7 mouse cellular contexts compared by ENCODE assay signal in the genomic region with DNA sequence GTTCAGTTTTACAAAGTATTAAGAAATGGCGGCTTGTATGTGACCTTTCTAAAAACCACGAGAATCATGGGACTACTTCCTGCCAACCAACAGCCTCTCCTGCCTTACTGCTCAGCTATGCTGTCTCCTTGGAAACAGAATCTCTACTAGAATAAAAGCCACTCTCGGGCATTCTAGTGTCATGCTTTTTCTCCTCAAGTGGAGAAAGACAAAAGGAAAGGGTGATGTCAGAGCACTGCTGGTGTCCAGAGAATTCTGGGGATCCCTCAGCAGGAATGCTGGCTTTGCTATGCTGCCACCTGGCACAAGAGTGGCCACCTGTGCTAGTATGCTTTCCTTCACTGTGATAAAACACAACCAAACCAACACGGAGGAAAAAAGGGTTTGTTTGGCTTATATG. TPM values are rescaled to one million over a fixed set of nuclear protein-coding genes. Genes with fewer than 3 reads are reported as not detected.
DNase-seq lines count a peak whose midpoint lies in the region; ATAC-seq lines count a peak whose summit lies in the region.

No protein-coding gene starts in this region.

- H3K4me3 ChIP-seq in forebrain, embryonic 14.5 days (ENCODE audit: low read depth, low read length) = no peak overlapping the region
- H3K4me3 ChIP-seq in midbrain, embryonic 14.5 days (replicated peaks; ENCODE audit: low read depth, low read length) = no peak overlapping the region

- H3K4me2 ChIP-seq in forebrain, embryonic 14.5 days (ENCODE audit: low read length) = no peak overlapping the region
- 0 out of 2 replicates have a peak overlapping the region, but pooled peaks have one; percentile 5 for H3K4me2 ChIP-seq in midbrain, embryonic 14.5 days (ENCODE audit: low read length)

- no peaks in the 10 kb centered on the region for H3K36me3 ChIP-seq in forebrain, embryonic 14.5 days (ENCODE audit: control insufficient read depth, insufficient read depth, low read length)
- no peaks in the 10 kb centered on the region for H3K36me3 ChIP-seq in midbrain, embryonic 14.5 days (ENCODE audit: control insufficient read depth, insufficient read depth, low read length)

- no peak overlapping the region for H3K27ac ChIP-seq in forebrain, embryonic 14.5 days (ENCODE audit: low read depth, low read length)
- H3K27ac ChIP-seq in midbrain, embryonic 14.5 days (replicated peaks; ENCODE audit: low read depth, low read length) = peak overlapping the region; percentile 66

- H3K9ac ChIP-seq in forebrain, embryonic 14.5 days (ENCODE audit: low read length) = no peak overlapping the region
- no peak overlapping the region for H3K9ac ChIP-seq in midbrain, embryonic 14.5 days (replicated peaks; ENCODE audit: low read length)

- H3K27me3 ChIP-seq in forebrain, embryonic 14.5 days (replicated peaks; ENCODE audit: control insufficient read depth, insufficient read depth, low read length) = no peaks in the 10 kb centered on the region
- no peaks in the 10 kb centered on the region for H3K27me3 ChIP-seq in midbrain, embryonic 14.5 days (ENCODE audit: control insufficient read depth, insufficient read depth, low read length)

- peak; percentile 5 for DNase-seq in adipocyte (ENCODE audit: low spot score)
- peak; percentile 47 to 57 for DNase-seq in cerebellum, adult 18-20 months
- DNase-seq in forebrain, embryonic 14.5 days (ENCODE audit: low spot score) = peak; percentile 61
- peak; percentile 64 for DNase-seq in midbrain, embryonic 14.5 days
- no peak for DNase-seq in kidney, postnatal 4 days
- no peak for DNase-seq in spleen, adult 18-20 months
- DNase-seq in thymus, postnatal 25 days = no peak

- peak; percentile 61 for ATAC-seq in forebrain, embryonic 14.5 days
- ATAC-seq in midbrain, embryonic 14.5 days (ENCODE audit: low FRiP score, low TSS enrichment) = peak; percentile 69

- WGBS in forebrain, embryonic 14.5 days = 6% methylated on average over 4 of the region's 4 CpGs
- 6% methylated on average over 4 of the region's 4 CpGs for WGBS in midbrain, embryonic 14.5 days

- H3K4me1 ChIP-seq in forebrain, embryonic 14.5 days (ENCODE audit: control insufficient read depth, insufficient read depth, low read length) = no peaks in the 10 kb centered on the region
- peaks cover 10% of the 10 kb centered on the region for H3K4me1 ChIP-seq in midbrain, embryonic 14.5 days (ENCODE audit: control insufficient read depth, insufficient read depth, low read length)

- H3K9me3 ChIP-seq in forebrain, embryonic 14.5 days (replicated peaks; ENCODE audit: control insufficient read depth, low read length) = no peaks in the 10 kb centered on the region
- no peaks in the 10 kb centered on the region for H3K9me3 ChIP-seq in midbrain, embryonic 14.5 days (ENCODE audit: control insufficient read depth, low read length)

RNA-seq across cellular contexts. Expression of a gene that starts 57.0 kb away (rescaled TPM):
- 5.0 and 5.7 TPM in 2 replicates for polyA plus RNA-seq in forebrain, embryonic 14.5 days (2014; fragmentation: Nextera tagmentation; extraction: Ambion mirVana)
- polyA plus RNA-seq in midbrain, embryonic 14.5 days (2014; fragmentation: Nextera tagmentation; extraction: Ambion mirVana) = 6.6 and 10.6 TPM in 2 replicates

Comparison
In these comparisons a context has a peak if more than half of its experiments do, and no peak if none do; other contexts are left out.
1. DNase-seq: peak in adipocyte (single experiment), cerebellum, adult 18-20 months (2 of 2), forebrain, embryonic 14.5 days (single experiment) and midbrain, embryonic 14.5 days (single experiment); none in kidney, postnatal 4 days (0 of 2), spleen, adult 18-20 months (0 of 2) and thymus, postnatal 25 days (single experiment).